Mouse (Mus musculus) forebrain, embryonic 14.5 days (tissue): ENCODE data around the gene Hoxc9. TPM values are rescaled to one million over a fixed set of nuclear protein-coding genes. Genes with fewer than 3 reads are reported as not detected.

Experiments
- ATAC-seq: fragments of 200-750 bp; cut with Nextera tagmentation; 2 replicates; pipeline ENCODE4 v1.8.0; 2017; ENCODE audit warnings: mild to moderate bottlenecking, moderate library complexity
- DNase-seq: peaks from one replicate; pipeline ENCODE4 v3.0.0-alpha.2; 2015; ENCODE audit warnings: low spot score
- H3K27ac ChIP-seq: fragments of 300-500 bp; sonication (generic); 2 replicates; pipeline ENCODE4 v1.5.1; 2014; ENCODE audit warnings: low read depth, mild to moderate bottlenecking, control low read depth, low read length, moderate library complexity
- H3K27me3 ChIP-seq: fragments of 300-500 bp; sonication (generic); replicated peaks from 2 replicates; pipeline ENCODE4 v1.6.1; 2014; ENCODE audit warnings: low read length, control low read depth, mixed read lengths; ENCODE audit not compliant: control insufficient read depth, insufficient read depth
- H3K36me3 ChIP-seq: fragments of 300-500 bp; sonication (generic); 2 replicates; pipeline ENCODE4 v1.6.1; 2014; ENCODE audit warnings: low read length, control low read depth; ENCODE audit not compliant: control insufficient read depth, insufficient read depth
- H3K4me1 ChIP-seq: fragments of 300-500 bp; sonication (generic); 2 replicates; pipeline ENCODE4 v1.6.1; 2014; ENCODE audit warnings: antibody characterized with exemption, low read length, control low read depth; ENCODE audit not compliant: control insufficient read depth, insufficient read depth
- H3K4me2 ChIP-seq: fragments of 300-500 bp; sonication (generic); 2 replicates; pipeline ENCODE4 v1.6.1; 2014; ENCODE audit warnings: mild to moderate bottlenecking, control low read depth, low read length
- H3K4me3 ChIP-seq: fragments of 300-500 bp; sonication (generic); 2 replicates; pipeline ENCODE4 v1.5.1; 2014; ENCODE audit warnings: low read depth, low read length, control low read depth
- H3K9ac ChIP-seq: fragments of 300-500 bp; sonication (generic); 2 replicates; pipeline ENCODE4 v1.6.1; 2014; ENCODE audit warnings: mild to moderate bottlenecking, low read length, control low read depth, moderate library complexity
- H3K9me3 ChIP-seq: fragments of 300-500 bp; sonication (generic); replicated peaks from 2 replicates; pipeline ENCODE4 v1.6.1; 2016; ENCODE audit warnings: low read length, control low read depth, mixed read lengths; ENCODE audit not compliant: control insufficient read depth
- WGBS: fragments of 180-500 bp; shearing (Covaris S2); extraction: QIAGEN DNeasy Blood & Tissue Kit; methylation state at CpG from one replicate; pipeline ENCODE4 v1.1.7; 2014; 5-methylcytosine and 5-hydroxymethylcytosine counted together
- polyA plus RNA-seq: library from polyadenylated mRNA; unstranded; fragments of >200 nt; fragmentation: Nextera tagmentation; extraction: Ambion mirVana; gene quantifications from 2 replicates; pipeline ENCODE4 v1.2.1, GENCODE M21; 2014

Gene Hoxc9
- polyA plus RNA-seq, 1 experiment from 2014 or later = not detected

GRCm38 (mm10) chr15:102954192-102955006 lies 21.8 kb upstream of the Hoxc9 start, which contains the start of gene Hoxc11:
Gene Hoxc11 (plus strand): TSS chr15:102954427.
- ATAC-seq (no peak), DNase-seq (no peak)
- H3K4me1 ChIP-seq = no peaks in the 10 kb centered on the region
- no peak within 1 kb of the TSS for H3K4me3 ChIP-seq
- no peak within 1 kb of the TSS for H3K9ac ChIP-seq
- no peak within 1 kb of the TSS for H3K27ac ChIP-seq
- H3K27me3 ChIP-seq = peaks cover 96% of the 10 kb centered on the region
- H3K9me3 ChIP-seq = no peaks in the 10 kb centered on the region
- H3K36me3 ChIP-seq = no peaks in the 10 kb centered on the region
- H3K4me2 ChIP-seq = no peak within 1 kb of the TSS
- under 1% methylated on average over 55 of the region's 57 CpGs for WGBS

GRCm38 (mm10) chr15:102955007-102955382 lies 21.2 kb upstream of the Hoxc9 start:
- Histone ChIP-seq H3K9ac (no peak overlapping the region), H3K27ac (no peak overlapping the region), H3K4me3 (no peak overlapping the region), H3K27me3 (peaks cover 96% of the 10 kb centered on the region), H3K4me1 (no peaks in the 10 kb centered on the region), H3K9me3 (no peaks in the 10 kb centered on the region), H3K4me2 (no peak overlapping the region), H3K36me3 (no peaks in the 10 kb centered on the region)
- DNase-seq (no peak), ATAC-seq (no peak)
- WGBS = 2% methylated on average over 28 of the region's 28 CpGs

DNA sequence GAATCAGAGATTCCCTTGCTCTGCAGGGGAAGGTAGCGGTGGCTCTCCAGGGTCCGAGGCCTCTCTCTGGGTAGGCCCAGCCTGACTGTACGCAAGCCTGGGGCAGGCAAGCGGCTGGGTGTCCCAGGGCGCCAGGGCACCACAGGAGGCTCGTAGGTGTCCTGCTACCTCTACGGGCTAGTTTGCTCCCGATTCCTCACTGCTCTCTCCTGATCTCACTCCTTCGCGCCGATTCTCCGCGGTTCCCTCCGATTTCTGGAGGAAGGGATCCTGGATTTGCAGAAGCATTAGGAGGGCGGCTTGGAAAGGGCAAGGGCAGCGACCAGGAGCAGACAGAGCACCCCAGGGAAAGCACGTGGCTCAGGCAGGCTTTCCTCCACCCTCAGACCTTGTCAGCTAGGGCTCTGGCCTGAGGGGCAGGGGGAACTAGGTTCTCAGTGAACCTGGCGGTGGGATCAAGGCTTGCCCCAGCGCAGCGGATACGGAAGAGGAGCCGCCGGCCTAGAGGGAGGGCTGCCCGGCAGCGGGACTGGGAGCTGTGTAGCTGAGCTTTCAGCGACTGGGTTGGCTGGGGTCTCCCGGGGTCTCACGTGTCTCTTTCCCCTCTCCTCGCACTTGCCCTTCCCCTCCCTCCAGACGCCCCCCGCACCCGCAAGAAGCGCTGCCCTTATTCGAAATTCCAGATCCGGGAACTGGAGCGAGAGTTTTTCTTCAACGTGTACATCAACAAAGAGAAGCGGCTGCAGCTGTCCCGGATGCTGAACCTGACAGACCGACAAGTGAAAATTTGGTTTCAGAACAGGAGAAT lies 20.2 kb upstream of the Hoxc9 start:
- Histone ChIP-seq H3K9me3 (no peaks in the 10 kb centered on the region), H3K27ac (no peak overlapping the region), H3K4me3 (no peak overlapping the region), H3K4me1 (no peaks in the 10 kb centered on the region), H3K4me2 (no peak overlapping the region), H3K36me3 (no peaks in the 10 kb centered on the region), H3K9ac (no peak overlapping the region), H3K27me3 (peaks cover 95% of the 10 kb centered on the region)
- no peak for DNase-seq
- under 1% methylated on average over 39 of the region's 40 CpGs for WGBS
- no peak for ATAC-seq

DNA sequence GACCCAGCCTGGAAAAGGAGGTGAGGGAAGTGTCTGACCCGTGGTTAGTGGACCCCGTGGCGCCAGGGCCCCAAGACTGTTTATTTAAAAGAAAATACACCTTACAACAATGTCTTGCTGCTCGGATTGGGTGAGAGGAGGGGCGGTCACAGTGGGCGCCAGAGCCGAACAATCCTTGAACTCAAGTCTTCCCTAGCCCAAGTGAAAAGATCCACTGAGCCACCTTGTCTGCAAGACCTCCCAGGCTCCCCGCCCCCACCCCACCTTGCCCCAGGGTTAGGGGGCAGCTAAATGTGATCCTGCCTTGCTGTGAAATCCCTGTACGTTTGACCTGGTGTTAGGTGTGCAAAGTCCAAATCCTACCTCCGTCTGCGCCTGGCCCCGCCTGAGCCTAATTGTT lies 19.3 kb upstream of the Hoxc9 start:
- Histone ChIP-seq H3K36me3 (no peaks in the 10 kb centered on the region), H3K9me3 (no peaks in the 10 kb centered on the region), H3K9ac (no peak overlapping the region), H3K4me2 (no peak overlapping the region), H3K4me3 (no peak overlapping the region), H3K27ac (no peak overlapping the region), H3K27me3 (peaks cover 94% of the 10 kb centered on the region), H3K4me1 (no peaks in the 10 kb centered on the region)
- no peak for DNase-seq
- WGBS = 0% methylated on average over 12 of the region's 12 CpGs
- ATAC-seq = no peak

GRCm38 (mm10) chr15:102959663-102960191 lies 16.5 kb upstream of the Hoxc9 start:
- DNase-seq (no peak), ATAC-seq (no peak)
- H3K4me1 ChIP-seq = no peaks in the 10 kb centered on the region
- H3K36me3 ChIP-seq = no peaks in the 10 kb centered on the region
- H3K27me3 ChIP-seq = peaks cover 91% of the 10 kb centered on the region
- H3K9me3 ChIP-seq = no peaks in the 10 kb centered on the region
- no peak overlapping the region for H3K9ac ChIP-seq
- 0% methylated on average over 13 of the region's 13 CpGs for WGBS
- H3K4me2 ChIP-seq = no peak overlapping the region
- H3K4me3 ChIP-seq = no peak overlapping the region
- no peak overlapping the region for H3K27ac ChIP-seq

GRCm38 (mm10) chr15:102961728-102962127 lies 14.5 kb upstream of the Hoxc9 start:
- no peaks in the 10 kb centered on the region for H3K9me3 ChIP-seq
- H3K4me1 ChIP-seq = no peaks in the 10 kb centered on the region
- H3K36me3 ChIP-seq = no peaks in the 10 kb centered on the region
- peaks cover 93% of the 10 kb centered on the region for H3K27me3 ChIP-seq
- no peak overlapping the region for H3K9ac ChIP-seq
- ATAC-seq (no peak), DNase-seq (no peak)
- 2% methylated on average over 6 of the region's 6 CpGs for WGBS
- no peak overlapping the region for H3K4me3 ChIP-seq
- no peak overlapping the region for H3K4me2 ChIP-seq
- no peak overlapping the region for H3K27ac ChIP-seq

GRCm38 (mm10) chr15:102962492-102962891 lies 13.7 kb upstream of the Hoxc9 start:
- H3K27me3 ChIP-seq = peaks cover 93% of the 10 kb centered on the region
- H3K9ac ChIP-seq = no peak overlapping the region
- no peak overlapping the region for H3K4me2 ChIP-seq
- ATAC-seq = no peak
- H3K4me1 ChIP-seq = no peaks in the 10 kb centered on the region
- no peak overlapping the region for H3K4me3 ChIP-seq
- DNase-seq = no peak
- H3K9me3 ChIP-seq = no peaks in the 10 kb centered on the region
- H3K36me3 ChIP-seq = no peaks in the 10 kb centered on the region
- H3K27ac ChIP-seq = no peak overlapping the region
- 2% methylated on average over 13 of the region's 13 CpGs for WGBS

DNA sequence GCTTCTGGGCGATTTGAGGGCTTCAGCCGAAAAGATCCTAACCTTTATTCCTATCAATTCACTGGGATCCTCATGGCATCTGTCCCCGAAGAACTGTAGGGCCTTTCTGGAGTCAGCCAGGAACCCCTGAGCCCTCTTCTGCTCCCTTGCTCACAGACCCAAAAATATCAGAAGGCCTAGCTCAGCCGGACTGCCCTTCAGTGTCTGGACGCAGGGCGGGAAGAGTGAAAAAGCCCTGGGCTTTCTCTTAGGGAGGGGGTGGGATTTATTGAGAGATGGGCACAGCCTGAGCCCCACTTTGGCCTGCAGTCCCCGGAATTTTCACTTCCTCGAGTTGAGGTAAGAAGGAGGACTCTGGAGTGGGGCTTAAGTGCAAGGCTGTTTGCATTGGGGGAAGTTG lies 13.0 kb upstream of the Hoxc9 start:
- WGBS = 1% methylated on average over 8 of the region's 8 CpGs
- no peak for DNase-seq
- no peak overlapping the region for H3K4me2 ChIP-seq
- no peak overlapping the region for H3K4me3 ChIP-seq
- no peaks in the 10 kb centered on the region for H3K9me3 ChIP-seq
- no peak overlapping the region for H3K27ac ChIP-seq
- no peak overlapping the region for H3K9ac ChIP-seq
- no peaks in the 10 kb centered on the region for H3K36me3 ChIP-seq
- H3K27me3 ChIP-seq = peaks cover 92% of the 10 kb centered on the region
- no peak for ATAC-seq
- no peaks in the 10 kb centered on the region for H3K4me1 ChIP-seq
